Mouse (Mus musculus) large intestine, adult 2 months (tissue): ENCODE measurements around the gene Mpzl3. TPM values are rescaled to one million over a fixed set of nuclear protein-coding genes. Genes with fewer than 3 reads are reported as not detected.

Experiments
- polyA plus RNA-seq: library from polyadenylated mRNA; depleted of rRNA; stranded (reverse); fragments of >200 nt; gene quantifications from 2 replicates; pipeline ENCODE4 v1.2.3, GENCODE M21; 2012; rRNA removed

Mpzl3 gene
- polyA plus RNA-seq, 1 experiment: 4.5 TPM

Other genes starting within 250 kb of the Mpzl3 start
- gene Kmt2a, start 173.9 kb upstream of the Mpzl3 start, polyA plus RNA-seq: 4.9 and 13.6 TPM in 2 replicates
- gene Atp5l, start 134.4 kb upstream of the Mpzl3 start, polyA plus RNA-seq: 453 and 486 TPM in 2 replicates
- 10.3 and 15.9 TPM in 2 replicates for gene Ube4a, start 89.6 kb upstream of the Mpzl3 start, polyA plus RNA-seq
- 9.3 and 9.5 TPM in 2 replicates for gene Cd3g, start 74.8 kb upstream of the Mpzl3 start, polyA plus RNA-seq
- gene Cd3d, start 73.4 kb upstream of the Mpzl3 start, polyA plus RNA-seq: 4.8 and 5.3 TPM in 2 replicates
- gene Cd3e, start 45.6 kb upstream of the Mpzl3 start, polyA plus RNA-seq: 11.1 and 14.3 TPM in 2 replicates
- gene Mpzl2, start 15.4 kb upstream of the Mpzl3 start, polyA plus RNA-seq: 13.6 and 19.9 TPM in 2 replicates
- gene Jaml, start 24.0 kb downstream of the Mpzl3 start, polyA plus RNA-seq: 4.4 and 10.2 TPM in 2 replicates
- 2.3 and 2.8 TPM in 2 replicates for gene Scn2b, start 62.6 kb downstream of the Mpzl3 start, polyA plus RNA-seq
- 0.05 and 0.10 TPM in 2 replicates for gene Scn4b, start 83.2 kb downstream of the Mpzl3 start, polyA plus RNA-seq
- gene BC049352, start 126.8 kb downstream of the Mpzl3 start, polyA plus RNA-seq: 0.15 TPM in 1 of 2 replicates, not detected in the other
- 147 and 155 TPM in 2 replicates for gene Tmprss4, start 148.9 kb downstream of the Mpzl3 start, polyA plus RNA-seq
- 6.0 and 7.7 TPM in 2 replicates for gene Il10ra, start 214.0 kb downstream of the Mpzl3 start, polyA plus RNA-seq